Mouse (Mus musculus) cortical plate, adult 2 months (tissue): ENCODE measurements around the gene Slc19a1. TPM values are rescaled to one million over a fixed set of nuclear protein-coding genes. Genes with fewer than 3 reads are reported as not detected.

Experiments used
- H3K27ac ChIP-seq: fragments of 200-500 bp; 2 replicates; pipeline ENCODE4 v1.5.1; 2012; ENCODE audit warnings: low read length, control low read depth, inconsistent platforms; ENCODE audit not compliant: insufficient read depth
- H3K4me1 ChIP-seq: fragments of 200-500 bp; 2 replicates; pipeline ENCODE4 v1.6.1; 2011; ENCODE audit warnings: low read length; ENCODE audit not compliant: control insufficient read depth, insufficient read depth
- H3K4me3 ChIP-seq: fragments of 200-500 bp; 2 replicates; pipeline ENCODE4 v1.5.1; 2011; ENCODE audit warnings: mild to moderate bottlenecking, low read length, control low read depth; ENCODE audit not compliant: insufficient read depth
- CTCF ChIP-seq: fragments of 200-500 bp; IDR thresholded peaks from 2 replicates; pipeline ENCODE4 v1.5.1; 2011; ENCODE audit warnings: mild to moderate bottlenecking, control low read depth, low read length; ENCODE audit not compliant: insufficient read depth; ENCODE audit errors: extremely low read depth
- POLR2A ChIP-seq: fragments of 200-500 bp; IDR thresholded peaks from 2 replicates; pipeline ENCODE4 v1.6.1; 2011; ENCODE audit warnings: mild to moderate bottlenecking, low read length, control low read depth; ENCODE audit not compliant: insufficient read depth; ENCODE audit errors: extremely low read depth
- polyA plus RNA-seq: library from polyadenylated mRNA; depleted of rRNA; stranded (reverse); fragments of >200 nt; gene quantifications from 2 replicates; pipeline ENCODE4 v1.2.3, GENCODE M21; 2012

Slc19a1 gene
- polyA plus RNA-seq, 1 experiment = 37.9 TPM

DNA sequence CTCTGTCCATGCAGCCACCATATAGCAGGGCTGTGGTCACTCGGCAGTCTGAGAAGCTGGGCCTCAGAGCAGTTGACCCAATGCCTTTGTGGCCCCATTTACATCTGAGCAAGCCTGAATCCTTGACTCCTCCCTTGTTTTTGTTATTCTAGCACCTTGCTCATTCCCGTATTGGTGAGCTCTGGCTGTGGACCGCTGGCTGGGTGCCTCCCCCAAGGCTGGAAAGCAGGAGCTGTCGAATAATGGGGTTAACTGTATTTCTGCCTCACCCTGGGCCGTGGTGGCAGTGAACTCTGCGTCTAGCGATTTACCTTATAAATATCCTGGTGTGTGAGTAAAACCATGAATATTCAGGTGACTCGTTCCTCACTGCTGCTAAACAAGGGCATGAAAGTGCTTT lies 15.5 kb upstream of the Slc19a1 start:
- H3K4me1 ChIP-seq = no peaks in the 10 kb centered on the region
- no peak overlapping the region for H3K4me3 ChIP-seq
- TF ChIP-seq POLR2A = no peak
- TF ChIP-seq CTCF = no peak

DNA sequence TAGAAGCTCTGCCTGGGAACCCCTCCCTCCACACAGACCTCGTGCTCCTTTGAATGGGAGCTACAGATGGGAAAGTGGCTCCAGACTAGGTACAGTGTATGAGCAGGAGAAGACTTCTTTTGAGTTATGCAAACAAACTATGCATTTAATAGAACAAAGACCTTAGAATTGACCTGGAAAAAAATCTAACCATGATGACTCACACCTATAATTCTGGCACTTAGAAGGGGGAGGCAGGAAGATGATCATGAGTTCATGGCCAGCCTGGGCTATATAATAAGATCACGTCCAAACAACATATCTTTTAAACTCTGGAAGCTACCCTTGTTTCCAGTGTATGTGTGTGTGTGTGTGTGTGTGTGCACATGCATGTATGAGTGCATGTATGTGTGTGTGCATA lies 15.0 kb upstream of the Slc19a1 start:
- no peak for TF ChIP-seq POLR2A
- TF ChIP-seq CTCF = no peak
- no peaks in the 10 kb centered on the region for H3K4me1 ChIP-seq
- H3K27ac ChIP-seq = no peak overlapping the region
- H3K4me3 ChIP-seq = no peak overlapping the region

More for the DNA sequence above, 15.5 kb upstream of the Slc19a1 start:
- H3K27ac ChIP-seq = no peak overlapping the region

GRCm38 (mm10) chr10:77017662-77018061 lies 14.4 kb upstream of the Slc19a1 start:
- TF ChIP-seq POLR2A (no peak), CTCF (no peak)
- H3K4me3 ChIP-seq = no peak overlapping the region
- no peaks in the 10 kb centered on the region for H3K4me1 ChIP-seq
- H3K27ac ChIP-seq = no peak overlapping the region

GRCm38 (mm10) chr10:77021399-77022052 lies 10.5 kb upstream of the Slc19a1 start:
- TF ChIP-seq CTCF = peak; percentile 94
- TF ChIP-seq POLR2A = no peak
- peak overlapping the region; percentile 19 for H3K4me3 ChIP-seq
- no peaks in the 10 kb centered on the region for H3K4me1 ChIP-seq
- no peak overlapping the region for H3K27ac ChIP-seq

GRCm38 (mm10) chr10:77022301-77023130 lies 9.5 kb upstream of the Slc19a1 start:
- H3K4me1 ChIP-seq = no peaks in the 10 kb centered on the region
- no peak for TF ChIP-seq POLR2A
- no peak for TF ChIP-seq CTCF
- H3K27ac ChIP-seq = no peak overlapping the region
- no peak overlapping the region for H3K4me3 ChIP-seq

DNA sequence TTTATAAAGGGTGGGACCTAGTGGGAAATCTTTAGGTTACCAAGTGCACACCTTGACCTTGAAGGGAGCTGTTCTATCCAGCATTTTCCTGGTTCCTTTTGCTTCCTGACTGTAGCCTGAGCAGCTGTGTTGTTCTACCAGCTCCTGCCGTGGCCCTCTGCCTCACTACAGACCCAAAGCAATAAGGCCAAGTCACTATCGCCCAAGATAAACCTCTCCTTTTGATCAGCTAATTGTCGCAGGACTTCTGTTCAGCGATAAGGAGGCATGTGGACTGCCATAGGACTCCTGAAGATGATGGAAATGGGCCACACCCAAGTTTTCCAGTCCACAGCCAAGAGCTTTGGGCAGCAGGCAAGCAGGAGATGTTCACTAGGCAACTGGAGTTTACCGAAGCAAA lies 7.8 kb upstream of the Slc19a1 start:
- no peak overlapping the region for H3K27ac ChIP-seq
- TF ChIP-seq POLR2A = no peak
- no peak for TF ChIP-seq CTCF
- no peak overlapping the region for H3K4me3 ChIP-seq
- no peaks in the 10 kb centered on the region for H3K4me1 ChIP-seq

GRCm38 (mm10) chr10:77026944-77027343 lies 5.1 kb upstream of the Slc19a1 start:
- Histone ChIP-seq H3K4me1 (no peaks in the 10 kb centered on the region), H3K27ac (no peak overlapping the region), H3K4me3 (no peak overlapping the region)
- TF ChIP-seq POLR2A = no peak
- TF ChIP-seq CTCF = no peak

DNA sequence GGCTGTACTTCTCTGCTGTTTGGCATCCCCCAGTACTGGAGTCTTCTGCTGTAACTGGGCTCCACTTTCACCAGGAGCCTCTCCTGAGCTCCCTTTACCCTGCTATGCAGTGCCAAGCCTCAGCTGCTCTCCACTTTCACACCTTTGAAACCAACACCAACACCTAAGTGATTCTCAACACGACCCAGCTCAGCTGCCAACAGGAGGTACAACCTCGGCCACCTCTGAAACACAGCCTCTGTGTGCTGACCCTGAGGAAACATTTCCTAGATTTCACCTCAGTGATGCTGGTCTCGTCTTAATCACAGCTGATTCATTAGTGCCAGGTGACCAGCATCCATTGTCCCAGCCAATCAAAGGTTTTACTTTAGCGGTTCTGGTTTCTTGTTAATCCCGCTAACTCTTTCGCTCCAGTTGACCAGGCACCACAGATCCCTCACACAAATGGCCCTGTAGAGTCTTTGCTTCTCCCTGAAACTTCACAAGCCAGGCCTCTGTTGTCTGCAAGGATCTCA lies 3.2 kb upstream of the Slc19a1 start:
- TF ChIP-seq POLR2A = no peak
- TF ChIP-seq CTCF = no peak
- H3K27ac ChIP-seq = no peak overlapping the region
- no peak overlapping the region for H3K4me3 ChIP-seq
- H3K4me1 ChIP-seq = no peaks in the 10 kb centered on the region

DNA sequence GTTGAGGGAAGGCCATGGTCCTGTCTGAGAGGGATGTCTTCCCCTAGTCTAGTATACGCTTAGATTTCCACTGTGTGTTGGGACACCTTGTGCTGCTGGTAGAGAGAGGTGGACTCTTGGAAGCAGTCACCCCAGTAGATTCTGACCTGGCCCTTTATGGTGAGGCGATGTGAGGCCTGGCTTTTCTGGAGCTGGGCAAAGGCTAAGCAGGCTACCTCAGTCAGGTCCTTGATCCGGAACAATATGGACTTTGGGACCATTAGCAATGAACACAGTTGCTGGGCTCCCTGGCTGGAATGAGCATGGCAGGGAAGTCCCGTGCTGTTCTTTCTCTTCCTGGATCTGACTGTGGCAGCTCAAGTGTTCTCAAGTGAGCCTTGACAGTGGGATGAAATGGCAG lies 2.3 kb upstream of the Slc19a1 start:
- no peak overlapping the region for H3K27ac ChIP-seq
- TF ChIP-seq POLR2A (no peak), CTCF (no peak)
- no peak overlapping the region for H3K4me3 ChIP-seq
- 0 out of 2 replicates have a peak, but pooled peaks cover 2% of the 10 kb centered on the region for H3K4me1 ChIP-seq
